Mouse (Mus musculus): Measurements from ENCODE around the gene Slc6a13. TPM values are rescaled to one million over a fixed set of nuclear protein-coding genes. Genes with fewer than 3 reads are reported as not detected.

Slc6a13 gene
- 0.33 TPM for polyA plus RNA-seq (2015; fragmentation: Illumina TruSeq; extraction: RNeasy Lipid Tissue Mini Kit (QIAGEN cat#74804); ENCODE audit: insufficient read depth, low replicate concordance)

DNA sequence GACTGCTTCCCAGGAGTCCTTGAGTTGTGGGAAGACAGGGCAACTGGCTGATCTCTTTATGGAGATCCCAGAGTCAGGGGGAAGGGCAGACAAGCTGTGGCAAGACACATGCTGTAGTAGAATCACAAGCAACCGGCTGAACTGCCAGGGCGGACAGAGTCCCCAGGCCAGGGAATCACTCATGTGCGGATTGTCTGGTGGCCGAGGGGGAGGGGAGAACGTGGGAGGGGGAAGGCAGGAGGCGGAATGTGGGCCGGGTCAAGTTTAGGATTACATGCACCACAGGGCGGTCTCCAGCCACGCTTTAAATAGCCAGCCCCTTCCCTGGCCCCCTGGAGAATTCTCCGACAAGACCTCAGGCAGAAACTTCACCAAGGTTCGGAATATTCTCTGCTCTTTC lies at the start of gene Slc6a13:
Slc6a13 (plus strand) TSS at position 274 of the 400 bp plus-strand sequence.

DNA sequence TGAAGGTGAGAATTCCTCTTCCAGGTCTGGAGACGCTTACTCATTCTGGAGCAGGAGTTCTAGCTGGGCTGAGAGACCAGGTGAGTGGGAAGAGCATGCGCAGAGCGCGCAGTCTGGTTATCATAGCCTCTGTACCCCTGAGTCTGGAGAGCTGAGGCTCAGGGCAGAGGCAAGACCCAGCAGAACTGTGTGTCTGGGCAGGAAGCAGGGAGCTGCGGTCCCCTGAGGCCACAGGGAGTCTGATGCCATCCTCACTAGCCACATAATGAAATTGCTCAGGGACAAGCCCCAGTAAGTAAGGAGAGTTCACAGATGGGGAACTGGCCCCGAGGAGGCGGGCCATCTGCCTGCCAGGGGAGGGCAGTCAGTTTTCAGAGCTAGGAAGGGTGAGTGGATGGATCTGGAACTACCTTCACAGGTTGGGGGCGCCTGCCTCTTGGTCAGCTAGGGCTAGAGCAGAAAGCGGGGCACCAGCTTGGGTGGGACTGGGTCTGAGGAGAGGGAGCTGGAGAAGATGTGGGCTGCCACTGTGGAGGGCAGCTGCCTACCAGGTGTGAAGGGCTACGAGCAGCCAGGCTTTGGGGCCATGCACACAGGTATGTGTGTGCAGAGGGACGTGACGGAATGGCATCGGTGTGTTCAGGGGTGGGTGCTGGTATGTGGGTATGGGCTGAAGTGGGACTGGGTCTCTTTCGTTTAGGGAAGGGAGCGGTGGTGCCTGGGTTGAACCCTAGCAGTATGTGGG lies 43.2 kb downstream of the Slc6a13 start, which contains the start of gene Slc6a12:
Slc6a12 (plus strand) TSS at position 51 of the 745 bp plus-strand sequence.

Other genes starting within 250 kb of the Slc6a13 start
- gene Mical3, start 169.2 kb upstream of the Slc6a13 start, polyA plus RNA-seq (2015; fragmentation: Illumina TruSeq; extraction: RNeasy Lipid Tissue Mini Kit (QIAGEN cat#74804); ENCODE audit: insufficient read depth, low replicate concordance), result 15.9 TPM
- 7.7 TPM for gene Pex26, start 116.6 kb upstream of the Slc6a13 start, polyA plus RNA-seq (2015; fragmentation: Illumina TruSeq; extraction: RNeasy Lipid Tissue Mini Kit (QIAGEN cat#74804); ENCODE audit: insufficient read depth, low replicate concordance)
- gene Tuba8, start 89.5 kb upstream of the Slc6a13 start, polyA plus RNA-seq (2015; fragmentation: Illumina TruSeq; extraction: RNeasy Lipid Tissue Mini Kit (QIAGEN cat#74804); ENCODE audit: insufficient read depth, low replicate concordance), result 0.17 TPM
- gene Usp18, start 54.3 kb upstream of the Slc6a13 start, polyA plus RNA-seq (2015; fragmentation: Illumina TruSeq; extraction: RNeasy Lipid Tissue Mini Kit (QIAGEN cat#74804); ENCODE audit: insufficient read depth, low replicate concordance), result 19.2 TPM
- gene Slc6a12, start 42.8 kb downstream of the Slc6a13 start, polyA plus RNA-seq (2015; fragmentation: Illumina TruSeq; extraction: RNeasy Lipid Tissue Mini Kit (QIAGEN cat#74804); ENCODE audit: insufficient read depth, low replicate concordance), result 1.8 TPM
- gene Iqsec3, start 173.5 kb downstream of the Slc6a13 start, polyA plus RNA-seq (2015; fragmentation: Illumina TruSeq; extraction: RNeasy Lipid Tissue Mini Kit (QIAGEN cat#74804); ENCODE audit: insufficient read depth, low replicate concordance), result not detected